Mouse (Mus musculus): ENCODE results near the gene Nol10.

The Nol10 gene

DNA sequence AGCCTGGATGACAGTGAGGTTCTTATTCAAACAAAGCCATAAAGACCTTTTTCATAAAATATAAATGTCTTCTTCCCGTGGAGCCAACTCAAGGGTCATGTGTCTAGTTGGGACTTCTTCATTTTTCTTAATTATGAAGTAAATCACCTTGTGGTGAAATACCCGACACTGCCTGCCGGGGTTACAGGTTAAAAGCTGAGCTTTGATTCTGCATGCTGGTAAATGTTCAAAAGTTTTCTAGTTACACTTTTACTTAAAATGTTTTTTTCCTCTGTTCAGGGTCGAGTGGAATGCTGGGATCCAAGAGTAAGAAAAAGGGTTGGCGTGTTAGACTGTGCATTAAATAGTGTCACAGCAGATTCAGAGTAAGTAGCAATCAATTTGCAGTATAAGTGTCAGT lies 14.1 kb downstream of the Nol10 start:
- DNase-seq (ENCODE audit: low spot score): no peak

- peak; percentile 76 for DNase-seq (ENCODE audit: low spot score)
Measured at GRCm38 (mm10) chr12:17366981-17367380, 18.7 kb downstream of the Nol10 start.

- no peak for DNase-seq (ENCODE audit: low spot score)
Measured at GRCm38 (mm10) chr12:17369111-17369510, 20.9 kb downstream of the Nol10 start.

- DNase-seq (ENCODE audit: low spot score): peak; percentile 34
Measured at GRCm38 (mm10) chr12:17369551-17370325, 21.5 kb downstream of the Nol10 start.

GRCm38 (mm10) chr12:17371589-17372235 lies 23.5 kb downstream of the Nol10 start:
- DNase-seq (ENCODE audit: low spot score): no peak

GRCm38 (mm10) chr12:17372696-17373095 lies 24.4 kb downstream of the Nol10 start:
- DNase-seq (ENCODE audit: low spot score): no peak

DNA sequence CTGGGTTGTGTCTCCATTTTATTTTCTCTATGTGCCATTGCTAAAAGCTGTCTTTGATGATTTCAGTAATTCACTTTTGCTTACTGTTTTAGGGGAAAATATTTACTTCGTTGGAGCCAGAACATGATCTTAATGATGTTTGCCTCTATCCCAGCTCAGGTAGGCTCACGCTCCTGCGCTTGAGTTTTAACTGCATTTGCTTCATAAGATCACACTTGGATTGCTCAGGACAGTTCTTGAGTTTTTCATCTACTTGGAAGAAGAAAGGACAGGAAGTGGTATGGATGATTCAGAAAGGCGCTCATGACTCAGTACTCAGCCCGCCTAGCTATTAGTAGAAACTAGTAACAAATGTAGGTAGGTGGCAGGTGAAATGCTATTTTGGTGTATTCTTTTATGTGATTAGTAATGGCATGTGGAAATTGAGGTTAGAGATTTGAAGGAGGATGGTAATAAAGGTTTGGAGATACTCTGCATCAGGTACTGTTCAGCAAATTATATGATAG lies 25.3 kb downstream of the Nol10 start:
- no peak for DNase-seq (ENCODE audit: low spot score)

GRCm38 (mm10) chr12:17375243-17375642 lies 27.0 kb downstream of the Nol10 start:
- DNase-seq (ENCODE audit: low spot score): no peak

- DNase-seq (ENCODE audit: low spot score): no peak
Measured at GRCm38 (mm10) chr12:17376521-17376920, 28.3 kb downstream of the Nol10 start.

DNA sequence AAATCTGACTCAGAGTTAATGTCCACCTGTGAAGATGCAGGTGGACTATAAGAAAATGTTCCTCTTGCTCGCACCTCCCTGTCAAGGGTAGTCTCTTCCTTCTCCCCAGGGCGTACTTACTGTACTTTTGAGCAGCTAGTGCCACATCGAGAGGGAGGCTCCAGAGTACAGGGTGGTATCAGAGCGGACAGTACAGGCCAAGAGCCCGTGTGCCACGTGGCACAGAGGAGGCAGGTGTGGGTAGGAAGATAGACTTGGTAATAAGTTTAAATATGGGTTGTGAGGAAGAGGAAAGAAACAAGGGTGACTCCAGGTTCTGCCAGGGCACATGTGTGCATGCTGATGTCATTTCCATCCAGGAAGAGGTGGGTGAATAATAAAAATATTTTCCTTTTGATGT lies 32.7 kb downstream of the Nol10 start:
- no peak for DNase-seq (ENCODE audit: low spot score)

DNA sequence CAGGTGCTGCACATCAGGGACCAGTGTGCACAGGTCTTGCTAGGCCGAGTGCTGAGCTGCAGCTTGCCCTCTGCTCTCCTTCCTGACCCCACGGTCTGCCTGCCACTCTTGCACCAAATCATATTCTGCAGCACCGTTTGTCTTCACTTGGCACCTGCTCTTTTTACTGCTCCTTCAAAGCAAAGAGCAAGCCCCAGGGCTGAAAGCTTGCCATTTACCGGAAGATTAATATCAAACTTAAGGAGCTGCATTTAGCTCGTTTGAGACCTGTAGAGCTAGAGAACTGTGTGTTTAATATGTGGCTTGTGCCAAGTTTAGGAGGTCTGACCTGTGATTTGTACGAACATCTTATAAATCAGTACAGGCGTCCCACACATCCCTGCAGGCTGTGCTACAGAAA lies 34.5 kb downstream of the Nol10 start:
- no peak for DNase-seq (ENCODE audit: low spot score)

DNA sequence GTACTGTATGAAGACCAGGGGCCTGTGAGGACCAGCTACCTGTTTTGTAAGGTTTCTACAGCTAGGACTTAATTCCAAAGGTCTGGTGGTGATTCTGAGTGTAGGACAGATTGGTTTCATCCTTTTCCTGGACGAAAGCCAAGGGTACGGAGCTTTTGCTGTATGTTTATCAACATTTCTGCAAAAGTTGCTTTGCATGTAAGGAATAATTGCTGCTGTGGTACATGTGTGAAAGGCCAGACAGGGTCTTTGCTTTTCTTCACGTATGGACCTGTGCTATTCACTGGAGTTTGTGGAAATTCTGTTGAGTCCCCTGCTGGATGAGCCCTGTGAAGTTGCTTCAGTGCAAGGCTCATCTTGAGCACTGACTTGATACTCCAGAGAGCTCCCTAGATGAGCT lies 38.6 kb downstream of the Nol10 start:
- DNase-seq (ENCODE audit: low spot score): no peak

DNA sequence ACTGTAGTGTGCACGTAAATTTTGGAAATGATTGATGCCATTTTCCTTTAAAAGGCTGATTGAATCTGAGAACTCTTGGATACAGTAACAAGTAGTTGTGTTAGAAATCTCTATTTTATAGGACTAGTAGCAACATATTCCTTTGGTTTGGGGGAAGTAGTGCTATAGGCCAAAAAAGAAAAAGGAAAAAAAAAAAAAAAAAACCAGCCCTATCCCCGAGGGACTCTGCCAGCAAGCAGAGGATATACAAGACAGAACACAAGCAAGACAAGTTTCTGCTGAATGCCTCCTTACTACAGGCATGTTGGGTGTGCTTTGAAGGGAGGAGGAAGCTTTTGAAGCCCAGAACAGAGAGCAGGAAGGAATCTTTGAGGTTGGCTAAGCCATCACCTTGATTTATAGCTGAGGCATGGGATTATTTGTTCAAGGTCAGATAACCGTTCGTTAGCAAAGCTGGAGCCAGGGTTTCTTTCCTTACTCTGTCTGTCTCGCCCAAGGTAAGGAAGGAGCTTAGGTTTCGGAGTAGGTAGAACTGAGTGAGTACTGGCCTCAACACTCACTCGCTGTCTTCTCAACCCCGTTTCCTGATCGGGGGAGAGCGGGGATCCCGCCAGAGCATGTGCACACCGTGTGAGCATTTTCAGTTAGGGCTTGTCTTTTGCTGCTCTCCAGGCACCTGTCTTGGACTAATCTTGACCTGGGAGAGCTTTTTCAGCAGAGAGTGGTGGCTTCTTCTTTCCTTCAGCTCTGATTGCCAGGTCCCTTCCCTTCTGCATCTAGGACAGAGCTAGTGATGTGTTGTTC lies 39.3 kb downstream of the Nol10 start:
- DNase-seq (ENCODE audit: low spot score): no peak

- no peak for DNase-seq (ENCODE audit: low spot score)
Measured at GRCm38 (mm10) chr12:17388136-17388437, 39.8 kb downstream of the Nol10 start.

DNA sequence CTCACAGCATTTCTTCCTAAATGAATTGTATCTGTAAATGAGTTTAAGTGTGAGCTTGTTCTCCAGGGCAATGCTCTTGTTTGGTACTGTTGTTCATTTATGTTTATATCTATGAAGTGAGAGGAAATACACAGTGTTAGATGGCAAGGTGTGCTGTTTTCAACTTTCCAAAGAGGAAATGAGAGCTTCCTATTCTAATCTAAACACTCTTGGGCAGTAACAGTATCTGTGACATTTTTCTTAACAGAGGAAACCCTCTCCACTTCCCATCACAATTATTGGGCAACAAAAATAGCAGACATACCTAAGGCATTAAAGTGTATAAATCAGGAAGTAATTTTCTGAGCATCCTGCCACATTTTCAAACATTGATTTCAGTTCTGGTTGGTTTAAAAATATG lies 41.8 kb downstream of the Nol10 start:
- no peak for DNase-seq (ENCODE audit: low spot score)

DNA sequence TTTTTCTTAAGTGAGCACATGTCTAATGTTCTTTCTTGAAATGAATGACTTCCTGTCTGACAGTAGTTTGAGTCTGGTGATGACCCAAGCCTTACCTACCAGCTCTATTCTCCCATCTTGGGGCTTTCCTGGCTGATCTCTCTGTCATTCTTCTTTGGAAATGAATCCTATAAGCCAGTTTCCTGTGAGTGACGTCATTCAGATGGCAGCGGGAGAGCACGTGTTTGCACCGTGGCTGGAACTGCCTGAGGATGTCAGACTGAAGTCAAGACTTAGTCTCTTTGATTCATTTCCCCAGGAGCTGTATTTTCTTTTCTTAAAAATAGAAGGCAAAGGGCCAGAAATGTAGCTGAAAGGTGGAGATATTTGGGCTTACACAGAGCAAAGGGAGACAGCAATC lies 42.3 kb downstream of the Nol10 start:
- no peak for DNase-seq (ENCODE audit: low spot score)

- no peak for DNase-seq (ENCODE audit: low spot score)
Measured at GRCm38 (mm10) chr12:17393148-17393547, 44.9 kb downstream of the Nol10 start.

DNA sequence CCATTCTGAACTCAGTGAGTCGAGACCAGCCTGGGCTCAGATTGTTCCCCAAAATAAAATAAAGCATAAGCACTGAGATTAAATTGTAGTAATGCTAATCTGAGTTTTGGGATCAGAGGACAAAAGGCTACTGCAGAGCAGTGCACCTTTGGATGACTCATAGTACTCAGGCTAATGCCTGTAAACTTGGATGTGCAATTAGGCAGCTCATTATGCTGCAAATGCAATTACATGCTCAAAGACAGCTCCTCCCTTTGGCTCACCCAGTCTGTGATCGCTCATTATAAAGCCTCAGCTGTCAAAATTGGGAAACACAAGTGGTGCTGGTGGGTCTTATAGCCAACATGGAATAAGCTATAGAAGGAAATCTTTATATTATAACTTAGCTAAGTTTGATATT lies 48.9 kb downstream of the Nol10 start:
- DNase-seq (ENCODE audit: low spot score): no peak

DNA sequence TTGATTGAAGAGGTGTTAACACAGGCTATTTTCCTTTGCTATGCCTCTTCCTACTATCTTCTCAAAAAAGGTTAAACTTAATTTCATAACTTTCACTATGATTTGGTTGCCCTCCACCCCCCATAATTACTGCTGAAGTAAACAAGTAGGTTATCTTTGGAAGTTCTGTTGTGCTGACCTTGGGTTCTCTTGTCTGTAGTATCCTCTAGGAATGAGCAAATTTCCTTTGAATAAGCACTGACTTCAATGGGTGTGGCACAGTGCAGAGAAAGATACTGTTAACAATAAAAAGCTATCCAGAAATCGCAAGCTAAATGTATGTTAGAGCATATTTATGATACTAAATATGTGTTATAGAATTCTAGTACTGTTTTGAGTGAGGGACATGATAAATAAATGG lies 53.2 kb downstream of the Nol10 start:
- no peak for DNase-seq (ENCODE audit: low spot score)

DNA sequence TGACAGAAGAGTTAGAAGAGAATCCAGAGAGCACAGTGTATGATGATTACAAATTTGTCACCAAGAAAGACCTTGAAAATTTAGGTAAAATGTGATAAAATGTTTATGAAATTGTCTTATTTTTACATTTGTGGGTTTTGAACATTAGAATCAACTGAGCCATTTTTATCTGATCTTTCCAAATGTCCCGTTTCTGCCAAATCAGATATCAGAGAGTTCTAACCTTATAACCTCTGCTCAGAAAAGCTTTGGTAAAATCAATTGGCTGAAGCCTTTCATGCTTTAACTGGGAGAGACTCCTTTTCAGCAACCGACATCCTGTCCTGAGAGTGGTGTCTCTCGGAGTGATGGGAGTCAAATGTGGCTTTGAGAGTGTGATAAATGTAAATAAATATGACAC lies 53.9 kb downstream of the Nol10 start:
- DNase-seq (ENCODE audit: low spot score): no peak

DNA sequence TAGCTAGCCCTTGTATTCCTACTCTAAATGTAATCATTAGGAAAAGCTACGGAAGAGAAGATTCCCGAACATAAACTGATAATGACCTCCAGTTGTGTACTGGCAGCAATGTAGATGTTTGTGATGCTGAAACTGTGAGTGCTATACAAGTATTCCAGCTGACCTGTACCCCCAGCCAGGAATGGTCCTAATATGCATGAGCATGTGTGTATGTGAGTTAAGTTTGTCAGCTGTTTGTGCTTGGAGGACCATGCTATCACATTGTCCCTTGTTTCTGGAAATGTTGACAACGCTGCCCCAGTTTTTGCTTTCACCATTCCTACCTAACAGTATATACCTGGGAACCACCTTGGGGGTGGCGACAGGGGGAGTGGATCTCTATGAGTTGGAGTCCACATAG lies 55.7 kb downstream of the Nol10 start:
- no peak for DNase-seq (ENCODE audit: low spot score)

DNA sequence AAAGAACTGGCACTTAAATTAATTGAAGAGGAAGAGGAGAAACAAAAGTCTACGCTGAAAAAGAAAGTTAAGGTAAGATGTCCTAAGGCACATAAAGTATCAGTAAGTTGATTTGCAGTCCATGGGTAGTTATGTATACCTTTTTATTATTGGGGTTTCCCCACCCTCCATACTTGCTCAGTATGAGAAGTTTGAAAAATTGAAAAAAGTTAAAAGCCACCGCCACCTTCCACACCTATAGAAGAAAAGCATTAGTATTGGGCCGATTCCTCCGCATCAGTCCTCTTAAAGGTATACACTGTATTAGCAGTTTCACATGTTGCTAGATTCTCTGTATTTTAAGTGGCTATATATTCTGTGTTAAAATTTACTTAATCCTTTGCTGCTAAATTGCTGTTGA lies 58.6 kb downstream of the Nol10 start:
- no peak for DNase-seq (ENCODE audit: low spot score)

GRCm38 (mm10) chr12:17408312-17408711 lies 60.1 kb downstream of the Nol10 start:
- no peak for DNase-seq (ENCODE audit: low spot score)

All from ovary, postnatal 36 days (tissue).